Mouse (Mus musculus) urinary bladder, adult 2 months (tissue): ENCODE data around the gene Gas6. TPM values are rescaled to one million over a fixed set of nuclear protein-coding genes. Genes with fewer than 3 reads are reported as not detected.

Source experiments
- polyA plus RNA-seq: library from polyadenylated mRNA; depleted of rRNA; stranded (reverse); fragments of >200 nt; gene quantifications from 2 replicates; pipeline ENCODE4 v1.2.3, GENCODE M21; 2012; rRNA removed

The Gas6 gene
- polyA plus RNA-seq, 1 experiment = 265 TPM

Other genes starting within 250 kb of the Gas6 start
- 0.36 and 0.81 TPM in 2 replicates for gene Adprhl1, start 240.3 kb downstream of the Gas6 start, polyA plus RNA-seq
- 27.7 and 28.2 TPM in 2 replicates for gene Dcun1d2, start 206.4 kb downstream of the Gas6 start, polyA plus RNA-seq
- 22.1 and 23.8 TPM in 2 replicates for gene Tmco3, start 206.3 kb downstream of the Gas6 start, polyA plus RNA-seq
- gene Tfdp1, start 155.7 kb downstream of the Gas6 start, polyA plus RNA-seq = 69.6 and 83.9 TPM in 2 replicates
- not detected in 2 replicates for gene Atp4b, start 97.7 kb downstream of the Gas6 start, polyA plus RNA-seq
- gene Grk1, start 89.4 kb downstream of the Gas6 start, polyA plus RNA-seq = 0.01 TPM in 2 replicates
- gene Tmem255b, start 59.3 kb downstream of the Gas6 start, polyA plus RNA-seq = 4.7 and 4.8 TPM in 2 replicates
- 0.04 and 0.07 TPM in 2 replicates for gene 1700029H14Rik, start 68.0 kb upstream of the Gas6 start, polyA plus RNA-seq
- gene Rasa3, start 183.1 kb upstream of the Gas6 start, polyA plus RNA-seq = 49.5 and 51.4 TPM in 2 replicates
- gene Cfap97d2, start 211.4 kb upstream of the Gas6 start, polyA plus RNA-seq = 0.11 and 0.27 TPM in 2 replicates